Mouse (Mus musculus) hindbrain, embryonic 16.5 days (tissue): ENCODE measurements at regions not wholly inside any gene's neighbourhood (a gene's known extent, or its start where the extent isn't known, plus 50 kb on each side); places are given as distances from the start of the nearest gene placed in this dataset.

Experiments used
- ATAC-seq: fragments of 200-750 bp; cut with Nextera tagmentation; 2 replicates; pipeline ENCODE4 v1.8.0; 2017; ENCODE audit warnings: moderate TSS enrichment, moderate library complexity
- H3K27ac ChIP-seq: fragments of 300-500 bp; sonication (generic); 2 replicates; pipeline ENCODE4 v1.5.1; 2014; ENCODE audit warnings: low read depth, mild to moderate bottlenecking, control low read depth, low read length, moderate library complexity
- H3K27me3 ChIP-seq: fragments of 300-500 bp; sonication (generic); replicated peaks from 2 replicates; pipeline ENCODE4 v1.6.1; 2014; ENCODE audit warnings: low read length; ENCODE audit not compliant: control insufficient read depth, insufficient read depth
- H3K36me3 ChIP-seq: fragments of 300-500 bp; sonication (generic); 2 replicates; pipeline ENCODE4 v1.6.1; 2014; ENCODE audit warnings: mild to moderate bottlenecking, low read length, moderate library complexity, mixed read lengths; ENCODE audit not compliant: control insufficient read depth, insufficient read depth
- H3K4me1 ChIP-seq: fragments of 300-500 bp; sonication (generic); 2 replicates; pipeline ENCODE4 v1.6.1; 2014; ENCODE audit warnings: low read depth, low read length; ENCODE audit not compliant: control insufficient read depth, insufficient read depth
- H3K4me2 ChIP-seq: fragments of 300-500 bp; sonication (generic); 2 replicates; pipeline ENCODE4 v1.6.1; 2014; ENCODE audit warnings: mild to moderate bottlenecking, low read length, control low read depth, moderate library complexity
- H3K4me3 ChIP-seq: fragments of 300-500 bp; sonication (generic); 2 replicates; pipeline ENCODE4 v1.5.1; 2014; ENCODE audit warnings: mild to moderate bottlenecking, low read length, control low read depth, moderate library complexity
- H3K9ac ChIP-seq: fragments of 300-500 bp; sonication (generic); 2 replicates; pipeline ENCODE4 v1.6.1; 2014; ENCODE audit warnings: low read depth, mild to moderate bottlenecking, control low read depth, low read length, moderate library complexity
- H3K9me3 ChIP-seq: fragments of 300-500 bp; sonication (generic); 2 replicates; pipeline ENCODE4 v1.6.1; 2014; ENCODE audit warnings: mild to moderate bottlenecking, low read length, moderate library complexity; ENCODE audit not compliant: control insufficient read depth
- WGBS: fragments of 180-500 bp; shearing (Covaris S2); extraction: QIAGEN DNeasy Blood & Tissue Kit; methylation state at CpG from one replicate; pipeline ENCODE4 v1.1.7; 2014; 5-methylcytosine and 5-hydroxymethylcytosine counted together

DNA sequence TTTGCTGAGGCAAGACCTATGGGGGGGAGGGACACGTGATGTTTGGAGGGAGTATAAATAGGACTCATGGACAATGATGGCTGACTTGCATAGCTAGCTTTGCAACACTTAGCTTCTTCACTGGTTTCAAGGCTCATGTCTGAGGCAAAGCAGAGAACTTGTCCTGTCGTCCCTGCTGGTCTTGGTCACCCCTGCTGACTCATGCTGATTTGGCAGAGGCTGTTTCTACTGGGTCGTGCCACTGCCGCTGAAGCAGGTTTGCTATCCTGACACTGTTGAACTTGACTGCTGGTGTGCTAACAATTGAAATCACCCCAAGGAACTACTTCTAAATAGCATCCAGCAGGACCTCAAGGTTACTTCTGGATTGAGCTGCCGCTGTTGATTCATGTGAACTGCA is 329.0 kb downstream of the Cxcl12 start:
- Histone ChIP-seq H3K4me2 (no peak overlapping the region), H3K9ac (no peak overlapping the region), H3K4me3 (no peak overlapping the region), H3K27me3 (no peaks in the 10 kb centered on the region), H3K36me3 (no peaks in the 10 kb centered on the region), H3K9me3 (no peaks in the 10 kb centered on the region), H3K4me1 (no peaks in the 10 kb centered on the region), H3K27ac (no peak overlapping the region)
- no peak for ATAC-seq
- 71% methylated on average over 5 of the region's 5 CpGs for WGBS

- Histone ChIP-seq H3K27ac (no peak overlapping the region), H3K4me3 (no peak overlapping the region), H3K4me2 (no peak overlapping the region), H3K9ac (no peak overlapping the region), H3K9me3 (no peaks in the 10 kb centered on the region), H3K27me3 (no peaks in the 10 kb centered on the region), H3K4me1 (no peaks in the 10 kb centered on the region), H3K36me3 (no peaks in the 10 kb centered on the region)
- ATAC-seq, result no peak
- 72% methylated on average over 5 of the region's 5 CpGs for WGBS
These were observed 329.6 kb downstream of the Cxcl12 start for GRCm38 (mm10) chr6:117497904-117498303.

- no peak overlapping the region for H3K4me2 ChIP-seq
- H3K27ac ChIP-seq, result no peak overlapping the region
- H3K4me3 ChIP-seq, result no peak overlapping the region
- H3K4me1 ChIP-seq, result no peaks in the 10 kb centered on the region
- 68% methylated on average over 5 of the region's 5 CpGs for WGBS
- no peak overlapping the region for H3K9ac ChIP-seq
- H3K27me3 ChIP-seq, result no peaks in the 10 kb centered on the region
- ATAC-seq, result no peak
- no peaks in the 10 kb centered on the region for H3K36me3 ChIP-seq
- H3K9me3 ChIP-seq, result no peaks in the 10 kb centered on the region
These were observed 334.0 kb downstream of the Cxcl12 start for GRCm38 (mm10) chr6:117502346-117502745.

DNA sequence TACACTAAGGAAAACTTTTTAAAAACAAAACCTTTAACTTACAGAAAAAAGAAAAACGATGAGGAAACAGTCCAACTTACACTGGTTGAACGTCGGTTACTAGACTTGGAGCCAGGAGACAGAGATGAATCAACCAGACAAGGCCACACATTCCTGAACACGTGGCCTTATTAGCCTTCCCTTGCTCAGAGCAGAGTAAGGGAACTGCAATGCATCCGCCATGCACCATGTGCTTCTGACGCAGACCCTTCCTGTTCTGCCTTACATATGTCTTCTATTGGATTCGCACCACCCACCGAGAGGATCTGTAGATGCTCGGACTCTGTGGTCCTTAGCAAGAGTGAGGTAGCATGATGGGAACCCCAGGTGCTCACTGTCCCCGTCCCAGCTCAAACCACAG is 336.2 kb upstream of the Zfp637 start:
- H3K4me2 ChIP-seq, result no peak overlapping the region
- ATAC-seq, result no peak
- no peaks in the 10 kb centered on the region for H3K36me3 ChIP-seq
- H3K4me3 ChIP-seq, result no peak overlapping the region
- H3K9me3 ChIP-seq, result no peaks in the 10 kb centered on the region
- no peak overlapping the region for H3K9ac ChIP-seq
- H3K4me1 ChIP-seq, result no peaks in the 10 kb centered on the region
- 86% methylated on average over 10 of the region's 10 CpGs for WGBS
- H3K27me3 ChIP-seq, result no peaks in the 10 kb centered on the region
- no peak overlapping the region for H3K27ac ChIP-seq

DNA sequence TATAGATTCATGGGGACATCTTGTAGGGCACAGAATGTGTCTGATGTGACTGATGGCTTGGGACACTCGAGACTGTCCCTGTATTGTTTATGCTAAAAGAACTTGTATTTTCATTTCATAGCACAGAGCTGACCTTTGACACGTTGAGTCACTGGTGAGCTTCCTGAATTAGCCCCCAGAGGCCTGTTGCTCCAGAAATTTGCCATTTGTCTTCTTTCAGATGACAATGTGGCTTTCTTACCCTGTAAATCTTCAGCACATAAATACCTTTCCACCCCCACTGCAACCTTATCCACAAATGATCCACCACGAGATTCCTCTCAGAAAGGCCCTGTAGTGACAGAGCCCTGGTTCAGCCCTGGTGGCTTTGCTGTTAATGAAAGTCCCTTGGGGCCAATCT is 335.5 kb upstream of the Zfp637 start:
- Histone ChIP-seq H3K36me3 (no peaks in the 10 kb centered on the region), H3K9ac (no peak overlapping the region), H3K4me3 (no peak overlapping the region), H3K27ac (no peak overlapping the region), H3K4me2 (no peak overlapping the region), H3K4me1 (no peaks in the 10 kb centered on the region), H3K9me3 (no peaks in the 10 kb centered on the region), H3K27me3 (no peaks in the 10 kb centered on the region)
- 78% methylated on average over 3 of the region's 3 CpGs for WGBS
- no peak for ATAC-seq

- Histone ChIP-seq H3K9ac (no peak overlapping the region), H3K4me1 (no peaks in the 10 kb centered on the region), H3K36me3 (no peaks in the 10 kb centered on the region), H3K27me3 (no peaks in the 10 kb centered on the region), H3K4me3 (no peak overlapping the region), H3K4me2 (no peak overlapping the region), H3K27ac (no peak overlapping the region), H3K9me3 (no peaks in the 10 kb centered on the region)
- ATAC-seq, result no peak
- 75% methylated on average over 7 of the region's 7 CpGs for WGBS
These were observed 334.4 kb upstream of the Zfp637 start for GRCm38 (mm10) chr6:117506619-117507018.

GRCm38 (mm10) chr6:117508860-117509259 is 332.1 kb upstream of the Zfp637 start:
- H3K27me3 ChIP-seq, result no peaks in the 10 kb centered on the region
- WGBS, result 85% methylated on average over 6 of the region's 6 CpGs
- no peak overlapping the region for H3K9ac ChIP-seq
- no peak overlapping the region for H3K4me2 ChIP-seq
- no peaks in the 10 kb centered on the region for H3K9me3 ChIP-seq
- no peak overlapping the region for H3K4me3 ChIP-seq
- H3K27ac ChIP-seq, result no peak overlapping the region
- no peak for ATAC-seq
- no peaks in the 10 kb centered on the region for H3K36me3 ChIP-seq
- no peaks in the 10 kb centered on the region for H3K4me1 ChIP-seq

- H3K27me3 ChIP-seq, result no peaks in the 10 kb centered on the region
- H3K9me3 ChIP-seq, result no peaks in the 10 kb centered on the region
- no peaks in the 10 kb centered on the region for H3K36me3 ChIP-seq
- ATAC-seq, result no peak
- no peak overlapping the region for H3K9ac ChIP-seq
- H3K4me3 ChIP-seq, result no peak overlapping the region
- no peak overlapping the region for H3K27ac ChIP-seq
- no peaks in the 10 kb centered on the region for H3K4me1 ChIP-seq
- no peak overlapping the region for H3K4me2 ChIP-seq
- WGBS, result 94% methylated on average over 4 of the region's 4 CpGs
These were observed 331.0 kb upstream of the Zfp637 start for GRCm38 (mm10) chr6:117510026-117510425.

DNA sequence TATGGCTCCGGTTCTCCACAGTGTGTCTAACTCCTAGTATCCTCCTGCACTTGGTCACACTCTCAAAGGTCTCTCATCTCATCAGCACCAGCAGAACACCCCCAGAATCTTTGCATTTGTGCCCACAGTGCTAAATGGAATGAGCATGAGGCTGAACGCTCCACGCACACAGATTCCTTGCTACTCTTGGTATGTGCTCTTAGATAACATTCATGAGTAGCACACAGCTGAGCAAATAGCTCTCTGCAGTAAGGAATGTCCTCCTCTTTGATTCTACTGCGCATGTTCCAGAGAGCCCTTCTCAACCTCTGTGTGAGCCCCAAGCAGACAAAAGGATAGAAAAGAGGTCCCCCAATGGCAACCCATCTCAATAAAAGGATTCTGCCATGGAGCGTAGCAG is 326.1 kb upstream of the Zfp637 start:
- no peak overlapping the region for H3K4me3 ChIP-seq
- H3K27ac ChIP-seq, result no peak overlapping the region
- no peaks in the 10 kb centered on the region for H3K4me1 ChIP-seq
- 86% methylated on average over 5 of the region's 5 CpGs for WGBS
- no peaks in the 10 kb centered on the region for H3K9me3 ChIP-seq
- no peaks in the 10 kb centered on the region for H3K36me3 ChIP-seq
- ATAC-seq, result no peak
- H3K9ac ChIP-seq, result no peak overlapping the region
- no peaks in the 10 kb centered on the region for H3K27me3 ChIP-seq
- no peak overlapping the region for H3K4me2 ChIP-seq

DNA sequence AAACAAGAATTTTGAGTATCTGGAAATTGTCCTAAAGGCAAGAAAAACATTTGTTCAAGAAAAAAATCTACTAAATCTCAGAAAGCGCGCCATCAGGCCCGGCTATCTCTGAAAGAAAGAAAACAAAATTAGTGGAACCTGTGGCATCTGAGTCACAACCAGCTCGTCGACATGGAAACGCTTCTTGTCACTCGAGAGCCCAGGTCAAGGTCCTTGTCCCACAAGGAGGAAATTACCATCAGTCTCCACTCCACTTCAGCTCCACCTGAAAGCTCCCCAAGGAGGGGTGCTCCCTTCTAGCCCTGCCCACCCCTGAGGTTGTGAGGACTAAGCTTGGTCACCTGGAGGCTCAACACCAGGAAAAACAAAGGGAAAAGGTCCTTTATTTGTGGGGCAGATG is 324.1 kb upstream of the Zfp637 start:
- Histone ChIP-seq H3K27ac (no peak overlapping the region), H3K4me1 (no peaks in the 10 kb centered on the region), H3K9ac (no peak overlapping the region), H3K4me3 (no peak overlapping the region), H3K27me3 (no peaks in the 10 kb centered on the region), H3K9me3 (no peaks in the 10 kb centered on the region), H3K4me2 (no peak overlapping the region), H3K36me3 (no peaks in the 10 kb centered on the region)
- 84% methylated on average over 7 of the region's 7 CpGs for WGBS
- no peak for ATAC-seq
